Mouse (Mus musculus): Measurements from ENCODE around the gene Uimc1.

DNA sequence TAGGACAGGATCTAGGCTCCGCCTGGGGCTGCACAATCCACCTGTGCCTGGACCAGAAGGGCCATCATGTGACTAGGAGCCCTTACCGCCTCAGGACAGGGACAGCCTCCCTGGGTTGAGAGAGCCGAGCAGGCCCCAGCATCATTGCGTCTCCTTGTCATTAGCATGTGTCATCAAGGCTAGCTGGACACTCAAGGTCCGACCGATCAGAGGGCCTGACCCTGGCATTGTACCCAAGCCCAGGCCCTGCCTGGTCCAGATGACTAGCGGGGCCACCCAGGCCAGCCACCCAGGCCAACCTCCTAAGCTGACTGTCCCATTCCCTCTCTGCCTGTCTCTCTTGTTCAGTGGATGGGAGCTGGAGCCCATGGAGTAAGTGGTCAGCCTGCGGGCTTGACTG, 102.5 kb downstream of the Uimc1 start:
- TF ChIP-seq CTCF (IDR thresholded peaks at IDR 0.05; ENCODE audit: extremely low read depth, insufficient read length, insufficient replicate concordance, low read depth, low read length) (no peak), POLR2A (IDR thresholded peaks at IDR 0.05; ENCODE audit: low read depth, low read length) (no peak)
